Mouse (Mus musculus) right cerebral cortex, postnatal 25 days (tissue): Measurements from ENCODE around the gene Ptpn14.

Experiments
- DNase-seq: peaks from one replicate; pipeline ENCODE4 v3.0.0; 2022

Gene Ptpn14

GRCm38 (mm10) chr1:189870539-189870938, 142.5 kb downstream of the Ptpn14 start:
- DNase-seq, result no peak

GRCm38 (mm10) chr1:189871625-189872024, 143.6 kb downstream of the Ptpn14 start:
- DNase-seq, result no peak

GRCm38 (mm10) chr1:189872050-189872449, 144.0 kb downstream of the Ptpn14 start:
- DNase-seq, result no peak

GRCm38 (mm10) chr1:189873591-189873990, 145.5 kb downstream of the Ptpn14 start:
- no peak for DNase-seq

- DNase-seq, result no peak
Observed at GRCm38 (mm10) chr1:189875439-189875861, 147.4 kb downstream of the Ptpn14 start.

- DNase-seq, result no peak
Observed at GRCm38 (mm10) chr1:189876162-189876561, 148.1 kb downstream of the Ptpn14 start.

- DNase-seq, result no peak
Observed at GRCm38 (mm10) chr1:189879212-189879611, 151.1 kb downstream of the Ptpn14 start.

GRCm38 (mm10) chr1:189879965-189880364, 151.9 kb downstream of the Ptpn14 start:
- no peak for DNase-seq

- DNase-seq, result no peak
Observed at GRCm38 (mm10) chr1:189880745-189881144, 152.7 kb downstream of the Ptpn14 start.

GRCm38 (mm10) chr1:189882886-189883285, 154.8 kb downstream of the Ptpn14 start:
- DNase-seq, result no peak

- DNase-seq, result peak; percentile 59
Observed at GRCm38 (mm10) chr1:189883531-189884170, 155.6 kb downstream of the Ptpn14 start.

- DNase-seq, result no peak
Observed at GRCm38 (mm10) chr1:189884951-189885350, 156.9 kb downstream of the Ptpn14 start.

GRCm38 (mm10) chr1:189885975-189886374, 157.9 kb downstream of the Ptpn14 start:
- no peak for DNase-seq

- peak; percentile 60 for DNase-seq
Observed at GRCm38 (mm10) chr1:189887518-189887917, 159.4 kb downstream of the Ptpn14 start.

GRCm38 (mm10) chr1:189888749-189889148, 160.7 kb downstream of the Ptpn14 start:
- no peak for DNase-seq

- peak; percentile 27 for DNase-seq
Observed at GRCm38 (mm10) chr1:189894191-189894590, 166.1 kb downstream of the Ptpn14 start.

GRCm38 (mm10) chr1:189897861-189898260, 169.8 kb downstream of the Ptpn14 start:
- DNase-seq, result no peak

GRCm38 (mm10) chr1:189898708-189899107, 170.6 kb downstream of the Ptpn14 start:
- no peak for DNase-seq

- DNase-seq, result no peak
Observed at GRCm38 (mm10) chr1:189899526-189899925, 171.5 kb downstream of the Ptpn14 start.

GRCm38 (mm10) chr1:189902413-189902812, 174.3 kb downstream of the Ptpn14 start:
- DNase-seq, result no peak

GRCm38 (mm10) chr1:189903169-189903568, 175.1 kb downstream of the Ptpn14 start:
- no peak for DNase-seq

GRCm38 (mm10) chr1:189910685-189911345, 182.7 kb downstream of the Ptpn14 start:
- no peak for DNase-seq

- no peak for DNase-seq
Observed at GRCm38 (mm10) chr1:189913093-189913760, 185.2 kb downstream of the Ptpn14 start.
